Mouse (Mus musculus) left cerebral cortex, adult 11 months (tissue): ENCODE data around the gene Hdac11.
"Not testable (repeated sequence)": the region's sequence is repeated elsewhere in the genome, so short reads cannot be mapped to it uniquely, and the experiment has no call there.

Source experiments
- DNase-seq: peaks from one replicate; pipeline ENCODE4 v3.0.0; 2022; ENCODE audit warnings: low spot score

Gene Hdac11

DNA sequence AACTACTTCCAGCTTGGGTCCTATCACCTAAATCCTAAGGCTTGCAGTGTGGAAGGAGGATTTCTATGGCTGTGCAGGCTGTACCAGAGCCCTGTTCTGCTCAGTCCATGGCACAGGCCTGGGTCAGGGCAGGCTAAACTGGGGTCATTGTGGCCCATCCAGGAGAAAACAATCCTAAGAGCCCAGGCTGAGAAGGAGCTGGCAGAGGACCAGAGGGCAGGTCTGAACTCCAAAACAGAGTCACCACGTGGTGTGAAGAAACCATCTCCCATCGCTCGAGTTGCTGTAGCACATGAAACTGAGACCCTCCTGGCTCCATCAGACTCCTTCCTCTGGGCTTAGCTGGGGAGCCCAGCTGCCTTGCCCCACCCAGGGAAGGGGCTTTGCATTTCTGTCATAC is 48.9 kb downstream of the Hdac11 start:
- no peak for DNase-seq

DNA sequence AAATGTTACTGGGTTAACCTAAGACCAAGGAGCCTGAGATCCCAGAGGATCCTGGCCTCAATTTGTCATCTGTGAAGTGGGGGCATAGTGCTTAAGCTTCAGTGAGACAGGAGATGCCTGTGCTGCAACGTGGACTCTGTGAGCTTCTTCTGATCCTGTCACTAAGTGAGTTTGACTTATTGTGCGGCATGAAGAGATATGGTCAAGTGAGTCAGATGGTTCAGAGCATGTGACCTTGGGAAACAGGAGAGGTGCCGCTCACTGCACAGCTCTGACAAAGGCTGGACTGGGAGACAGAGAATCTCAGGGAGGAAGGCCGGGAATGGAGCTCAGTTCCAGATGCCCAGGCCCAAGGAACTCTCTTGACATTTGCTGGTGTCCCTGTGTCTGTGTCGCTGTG is 49.3 kb downstream of the Hdac11 start:
- DNase-seq: no peak

DNA sequence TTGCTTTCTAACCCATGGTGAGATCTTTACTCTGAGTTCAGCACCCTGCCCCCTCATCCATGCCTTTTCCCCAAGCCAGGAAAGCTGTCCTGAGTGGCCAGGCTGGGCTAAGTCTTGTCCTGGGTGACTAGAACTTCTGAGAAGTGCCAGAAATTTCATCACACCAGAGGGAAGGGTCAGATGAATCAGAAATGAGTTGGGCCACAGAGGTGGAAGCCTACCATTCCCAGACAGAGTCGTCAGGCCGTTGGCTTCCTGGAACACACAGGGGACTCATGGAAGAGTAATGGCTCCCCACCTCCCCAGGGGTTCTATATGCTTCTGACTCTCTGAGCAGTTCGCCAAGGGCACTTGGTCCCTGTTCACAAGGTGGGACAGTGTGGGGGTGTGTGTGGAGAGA is 51.0 kb downstream of the Hdac11 start:
- no peak for DNase-seq

DNA sequence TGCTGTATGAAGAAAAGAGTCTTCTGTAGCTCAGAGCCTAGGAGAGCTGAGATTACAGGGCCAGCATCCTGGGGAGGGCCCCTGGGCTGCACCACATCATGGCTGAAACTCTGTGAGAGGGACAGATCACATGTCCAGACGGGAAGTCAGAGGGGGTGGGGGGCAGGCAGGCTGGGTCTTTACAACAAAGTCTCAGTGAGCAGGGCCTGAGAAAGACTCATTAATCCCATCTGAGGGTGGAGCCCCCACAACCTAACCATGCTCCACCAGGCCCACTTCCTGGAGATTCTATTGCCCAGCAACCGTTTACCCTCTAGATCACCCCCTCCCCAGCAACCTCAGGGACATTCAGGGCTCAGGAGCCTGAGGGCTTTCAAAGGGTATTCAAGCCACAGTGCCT is 53.3 kb downstream of the Hdac11 start:
- DNase-seq: no peak

DNA sequence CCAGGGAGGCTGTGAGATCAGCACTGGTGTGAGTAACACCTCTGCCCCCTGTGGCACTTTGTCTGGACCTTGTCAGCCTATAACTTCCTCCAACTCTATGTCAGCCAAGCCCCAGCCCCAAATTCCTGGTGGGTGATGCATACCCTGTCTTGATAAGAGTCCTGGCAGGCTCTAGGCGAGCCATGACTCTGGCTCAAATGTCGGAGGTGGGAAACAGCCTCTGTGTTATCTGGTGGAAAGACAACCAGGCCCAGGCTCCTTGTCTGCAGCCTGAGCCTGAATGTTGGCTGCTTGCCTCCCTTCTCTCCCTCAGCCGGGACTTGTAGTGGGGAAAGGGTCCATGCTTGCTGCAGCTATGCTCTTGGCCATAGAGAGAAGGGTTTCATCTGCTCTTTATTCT is 54.4 kb downstream of the Hdac11 start:
- no peak for DNase-seq

DNA sequence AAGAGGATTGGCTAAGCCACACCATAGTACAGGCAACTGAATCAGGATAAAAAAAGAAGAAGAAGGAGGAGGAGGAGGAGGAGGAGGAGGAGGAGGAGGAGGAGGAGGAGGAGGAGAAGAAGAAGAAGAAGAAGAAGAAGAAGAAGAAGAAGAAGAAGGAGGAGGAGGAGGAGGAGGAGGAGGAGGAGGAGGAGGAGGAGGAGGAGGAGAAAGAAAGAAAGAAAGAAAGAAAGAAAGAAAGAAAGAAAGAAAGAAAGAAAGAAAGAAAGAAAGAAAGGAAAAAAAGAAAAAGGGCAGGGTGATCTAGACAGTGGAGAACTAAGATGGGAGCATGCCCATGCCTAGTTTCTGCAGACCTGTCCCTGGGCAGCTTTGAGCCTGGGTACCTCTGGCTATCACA is 55.7 kb downstream of the Hdac11 start, which contains the start of gene Fbln2:
Gene Fbln2 (plus strand): TSS at position 301 of the 400 bp plus-strand sequence.
- not testable (repeated sequence) for DNase-seq

DNA sequence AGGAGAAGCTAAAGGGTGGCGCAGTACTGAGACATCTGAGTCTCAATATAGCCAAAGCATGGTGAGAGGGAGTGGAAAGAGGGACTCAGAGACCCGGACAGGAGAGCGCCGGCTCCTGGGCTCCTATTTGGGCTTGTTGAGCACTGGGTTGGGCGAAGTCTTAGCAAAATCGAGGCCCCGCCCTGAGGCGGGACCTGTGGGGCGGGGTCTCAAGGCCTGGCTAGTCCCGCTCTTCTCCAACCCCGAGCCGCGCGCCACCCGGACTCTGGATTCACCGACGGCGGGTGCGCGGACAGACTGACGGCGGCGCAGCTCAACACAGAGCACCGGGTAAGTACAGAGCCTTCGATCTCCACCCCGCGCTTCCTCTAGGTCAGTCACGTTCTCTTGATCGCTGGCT is 56.1 kb downstream of the Hdac11 start:
- DNase-seq: no peak

DNA sequence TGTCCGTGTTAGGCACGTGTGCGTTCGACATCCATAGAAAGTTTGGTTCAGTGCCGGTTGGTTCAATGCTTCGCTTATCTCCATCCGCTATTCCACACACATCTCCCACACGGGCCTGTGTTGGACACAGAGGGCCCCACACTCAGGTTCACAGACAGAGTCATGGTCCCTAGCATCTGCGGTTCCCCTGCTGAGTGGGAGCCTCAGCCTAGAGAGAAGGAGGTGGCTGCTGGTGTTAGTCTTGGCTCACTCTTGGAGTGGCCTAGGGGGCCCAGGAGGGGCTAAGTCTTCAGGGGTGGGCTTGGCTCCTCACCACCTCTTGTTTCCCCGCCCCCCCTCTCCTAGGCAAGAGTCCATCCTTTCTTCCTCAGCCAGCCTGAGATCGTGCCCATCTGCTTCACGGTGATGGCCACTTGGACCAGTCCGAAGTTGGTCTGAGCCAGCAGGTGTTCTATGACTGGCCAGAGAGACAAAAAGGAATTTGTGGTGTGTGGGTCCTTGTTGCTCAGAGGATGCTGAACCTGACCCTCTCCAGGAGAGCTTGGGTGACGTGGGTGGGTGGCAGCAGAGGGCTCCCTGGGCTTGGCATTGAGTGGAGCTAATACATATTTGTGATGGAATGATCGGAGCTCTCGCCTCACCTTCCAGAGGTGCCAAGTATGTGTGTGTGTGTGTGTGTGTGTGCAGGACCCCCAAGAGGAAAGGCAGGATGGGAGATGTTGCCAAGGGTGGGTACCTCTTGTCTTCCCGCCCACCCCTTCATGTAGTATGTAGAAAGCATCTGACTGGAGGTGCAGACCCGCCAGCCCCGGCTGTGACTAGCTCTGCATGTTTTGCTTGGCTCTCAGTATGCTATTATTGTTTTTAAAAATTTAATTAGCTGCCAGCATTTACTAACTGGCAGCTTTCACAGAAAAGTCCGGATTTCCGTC is 57.1 kb downstream of the Hdac11 start:
- DNase-seq: no peak

DNA sequence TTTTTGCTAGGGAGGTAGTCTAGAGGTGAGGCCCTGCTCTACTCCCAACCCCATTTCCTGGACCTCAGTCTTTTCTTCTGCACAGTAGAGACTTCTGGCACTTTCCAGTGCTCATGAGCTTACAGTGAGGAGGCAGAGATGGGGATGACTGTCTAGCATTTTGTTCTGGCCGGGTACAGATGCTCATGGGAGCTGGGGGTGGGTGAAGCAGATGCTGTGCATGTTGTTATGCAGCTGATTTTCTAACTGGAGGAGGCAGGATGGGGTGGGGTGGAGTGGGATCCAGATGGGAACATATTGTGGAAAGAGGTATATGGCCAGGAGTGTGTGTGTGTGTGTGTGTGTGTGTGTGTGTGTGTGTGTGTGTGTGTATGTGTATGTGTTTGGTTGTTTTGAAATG is 59.0 kb downstream of the Hdac11 start:
- no peak for DNase-seq

DNA sequence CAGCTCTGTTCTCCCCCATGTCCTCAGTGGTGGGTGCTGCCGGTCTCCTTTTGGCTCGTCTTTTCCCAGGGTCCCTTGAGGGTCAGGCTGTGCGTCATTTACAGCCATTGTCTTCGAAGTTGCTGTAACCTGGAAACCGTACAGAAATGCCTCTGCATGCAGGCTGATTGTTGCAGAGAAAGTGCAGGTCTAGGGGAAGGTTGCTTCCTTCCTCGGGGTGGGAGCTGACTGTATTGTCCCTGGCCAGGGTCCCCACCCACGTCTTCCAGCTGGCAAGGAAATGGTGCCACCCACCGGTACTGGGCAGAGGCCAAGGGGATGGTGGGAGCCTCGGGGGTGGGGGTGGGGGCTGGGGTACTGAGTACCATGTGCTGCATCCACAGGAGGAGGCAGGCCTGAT is 62.0 kb downstream of the Hdac11 start:
- no peak for DNase-seq

DNA sequence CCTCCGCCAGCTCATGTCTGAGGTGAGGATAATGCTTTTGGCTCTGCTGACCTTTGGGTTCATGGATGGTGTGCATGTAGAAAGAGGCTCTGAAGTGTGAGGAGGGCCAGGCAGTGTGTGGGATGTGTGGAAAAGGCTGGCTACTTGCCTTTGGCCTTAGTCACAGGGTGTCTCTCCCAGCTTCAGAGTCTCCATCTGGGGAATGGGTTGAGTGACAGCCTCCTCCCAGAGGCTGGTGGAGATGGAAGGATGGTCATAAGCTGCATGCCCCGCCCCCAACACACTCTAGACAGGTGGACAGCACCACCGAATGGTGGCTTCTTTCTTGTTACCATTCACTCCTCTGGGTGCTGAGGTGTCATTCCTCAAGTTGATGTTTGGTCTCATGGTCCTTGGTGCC is 62.4 kb downstream of the Hdac11 start:
- DNase-seq: no peak

DNA sequence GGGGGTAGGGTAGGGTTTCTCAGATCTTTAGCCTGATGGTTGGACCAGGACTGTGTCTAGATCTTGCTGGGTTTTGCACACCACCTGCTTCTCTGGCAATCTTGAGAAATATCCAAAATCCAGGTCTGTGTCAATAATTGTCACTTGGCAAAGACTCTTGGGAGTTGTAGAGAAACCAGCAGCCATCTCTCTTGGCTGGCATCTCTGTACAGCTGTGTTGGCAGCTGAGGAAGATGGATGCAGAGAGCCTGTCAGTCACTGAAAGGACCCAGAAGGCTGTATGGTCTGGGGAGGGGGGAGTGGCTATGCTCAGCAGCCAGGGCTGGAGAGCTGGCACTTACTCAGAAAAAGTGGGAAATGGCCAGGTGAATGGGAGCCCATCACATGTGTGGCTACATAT is 63.6 kb downstream of the Hdac11 start:
- DNase-seq: no peak

DNA sequence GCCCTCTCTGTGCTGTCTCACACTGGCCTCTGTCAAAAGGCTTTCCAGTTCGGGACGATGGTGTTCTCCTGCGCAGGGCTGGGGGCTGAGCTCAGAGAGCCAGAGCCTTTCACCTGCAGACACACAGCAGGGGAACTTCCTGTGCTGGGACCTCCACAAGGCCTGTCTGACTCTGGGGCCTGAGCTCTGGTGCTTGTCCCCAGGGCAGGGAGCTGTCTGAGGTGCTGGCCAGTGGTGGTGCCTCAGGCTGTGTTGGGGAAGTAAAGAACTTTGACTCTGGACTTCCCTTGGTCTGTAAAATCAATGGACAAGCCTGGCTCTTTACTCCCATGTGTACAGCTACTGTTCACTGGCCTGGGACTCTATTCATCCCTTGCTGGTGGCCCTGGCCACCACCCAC is 64.6 kb downstream of the Hdac11 start:
- no peak for DNase-seq

DNA sequence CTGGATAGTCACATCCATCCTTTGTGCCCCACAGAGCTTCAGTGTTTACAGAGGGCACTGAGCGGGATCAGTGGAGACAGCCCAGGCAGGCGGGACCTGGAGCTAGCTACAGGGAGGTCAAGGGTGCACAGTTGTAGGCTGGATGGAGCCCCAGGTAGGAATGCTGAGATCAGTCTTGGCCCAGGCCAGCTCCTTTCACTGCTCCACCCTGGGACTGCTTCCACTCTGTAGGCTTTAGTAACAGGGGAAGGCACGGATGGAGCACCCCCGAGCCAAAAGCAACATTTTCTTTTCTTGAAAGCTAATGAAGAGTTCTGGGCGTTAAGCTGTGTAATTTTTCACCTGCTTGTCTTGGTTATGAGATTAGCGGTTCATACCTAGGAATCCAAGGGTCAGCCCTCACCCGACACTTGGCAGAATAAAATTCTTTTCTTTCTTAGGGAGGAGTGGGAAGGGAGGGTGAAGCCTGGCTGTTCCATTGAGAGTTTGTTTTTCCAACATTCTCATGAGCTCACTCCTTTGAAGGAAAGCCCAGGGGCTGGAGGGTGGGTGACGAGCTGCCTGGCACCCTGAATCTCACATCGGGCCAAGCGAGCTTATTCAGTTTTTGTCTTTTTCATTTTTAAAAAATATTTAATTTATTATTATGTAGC is 66.4 kb downstream of the Hdac11 start:
- DNase-seq: no peak
